Mouse (Mus musculus) kidney, adult 2 months (tissue): Measurements from ENCODE around the gene Rpl18.

Experiments used
- CTCF ChIP-seq: fragments of 200-500 bp; conservative IDR thresholded peaks from 2 replicates; pipeline ENCODE4 v1.5.1; 2011; ENCODE audit warnings: low read depth, mild to moderate bottlenecking, control low read depth, low read length, moderate library complexity, mixed read lengths; ENCODE audit not compliant: insufficient read depth, insufficient read length
- POLR2A ChIP-seq: fragments of 200-500 bp; IDR thresholded peaks from one replicate; pipeline ENCODE4 v1.6.1; 2011; ENCODE audit warnings: low read depth, low read length, control low read depth

GRCm38 (mm10) chr7:45708221-45708761 is 7.0 kb upstream of the Rpl18 start:
- TF ChIP-seq POLR2A (peak; percentile 23), CTCF (no peak)
